Mouse (Mus musculus) layer of hippocampus, adult 8-10 months (tissue): ENCODE results near the gene Vav2. TPM values are rescaled to one million over a fixed set of nuclear protein-coding genes. Genes with fewer than 3 reads are reported as not detected.

Experiments used
- DNase-seq, 2 experiments: peaks; one replicate each; pipeline ENCODE4 v3.0.0; 2022; ENCODE audit warnings: low spot score in 2 of 2
- total RNA-seq, 4 experiments: library from RNA; stranded (reverse); gene quantifications; 2 replicates each; pipeline ENCODE4 v1.2.4; 2022

Gene Vav2
- total RNA-seq, 4 experiments from 2014 or later: 9.1 to 12.9 (median 11.8) TPM

- DNase-seq: no peak
Measured at GRCm38 (mm10) chr2:27410518-27411140, 16.2 kb downstream of the Vav2 start.

GRCm38 (mm10) chr2:27408194-27408593, 18.6 kb downstream of the Vav2 start:
- no peak for DNase-seq

GRCm38 (mm10) chr2:27406928-27407327, 19.9 kb downstream of the Vav2 start:
- DNase-seq: no peak

GRCm38 (mm10) chr2:27405094-27405884, 21.5 kb downstream of the Vav2 start:
- DNase-seq: no peak

GRCm38 (mm10) chr2:27404375-27405093, 22.3 kb downstream of the Vav2 start:
- no peak for DNase-seq

- no peak for DNase-seq
Measured at GRCm38 (mm10) chr2:27401544-27401943, 25.3 kb downstream of the Vav2 start.

- DNase-seq: no peak
Measured at GRCm38 (mm10) chr2:27400083-27400482, 26.8 kb downstream of the Vav2 start.

- DNase-seq: peak in 1 of 2 experiments; percentile 40
Measured at GRCm38 (mm10) chr2:27396656-27397440, 30.0 kb downstream of the Vav2 start.

GRCm38 (mm10) chr2:27394158-27394832, 32.5 kb downstream of the Vav2 start:
- no peak for DNase-seq

- DNase-seq: no peak
Measured at GRCm38 (mm10) chr2:27392278-27392677, 34.6 kb downstream of the Vav2 start.

GRCm38 (mm10) chr2:27390775-27391174, 36.1 kb downstream of the Vav2 start:
- no peak for DNase-seq

GRCm38 (mm10) chr2:27390325-27390724, 36.5 kb downstream of the Vav2 start:
- DNase-seq: no peak

GRCm38 (mm10) chr2:27389272-27390162, 37.3 kb downstream of the Vav2 start:
- no peak for DNase-seq

- DNase-seq: no peak
Measured at GRCm38 (mm10) chr2:27387209-27387608, 39.6 kb downstream of the Vav2 start.

- DNase-seq: no peak
Measured at GRCm38 (mm10) chr2:27381698-27382097, 45.1 kb downstream of the Vav2 start.

GRCm38 (mm10) chr2:27381254-27381653, 45.6 kb downstream of the Vav2 start:
- DNase-seq: no peak

GRCm38 (mm10) chr2:27377876-27378275, 49.0 kb downstream of the Vav2 start:
- no peak for DNase-seq

GRCm38 (mm10) chr2:27377164-27377563, 49.7 kb downstream of the Vav2 start:
- no peak for DNase-seq

GRCm38 (mm10) chr2:27375141-27375540, 51.7 kb downstream of the Vav2 start:
- DNase-seq: no peak

GRCm38 (mm10) chr2:27373349-27373748, 53.5 kb downstream of the Vav2 start:
- no peak for DNase-seq
